Mouse (Mus musculus): ENCODE results near the gene Hcn2. TPM values are rescaled to one million over a fixed set of nuclear protein-coding genes. Genes with fewer than 3 reads are reported as not detected.
"Not testable (repeated sequence)": the region's sequence is repeated elsewhere in the genome, so short reads cannot be mapped to it uniquely, and the experiment has no call there.

The Hcn2 gene
- polyA plus RNA-seq, 1 experiment from 2014 or later: 0.15 TPM

DNA sequence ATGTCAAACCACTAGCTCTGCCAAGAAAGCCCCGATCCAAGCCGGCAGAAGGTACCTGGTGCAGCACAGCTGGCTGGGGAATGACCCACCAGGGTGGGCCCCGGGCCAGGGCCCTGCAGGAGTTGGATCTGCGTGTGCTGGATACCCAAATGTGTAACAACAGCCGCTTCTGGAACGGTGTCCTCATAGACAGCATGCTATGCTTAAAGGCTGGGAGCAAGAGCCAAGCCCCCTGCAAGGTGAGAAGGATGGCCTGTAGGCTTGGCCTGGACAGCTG lies 22.1 kb upstream of the Hcn2 start:
- Histone ChIP-seq H3K4me2 (ENCODE audit: low read depth, low read length) (no peak overlapping the region), H3K9ac (ENCODE audit: low read depth, low read length) (no peak overlapping the region), H3K27ac (replicated peaks; ENCODE audit: low read depth, low read length) (no peak overlapping the region), H3K36me3 (ENCODE audit: control insufficient read depth, insufficient read depth, low read length) (peaks cover under 1% of the 10 kb centered on the region; the same call in 1 of the 2 replicates), H3K4me3 (ENCODE audit: low read depth, low read length) (no peak overlapping the region), H3K27me3 (replicated peaks; ENCODE audit: control insufficient read depth, insufficient read depth, low read length) (no peaks in the 10 kb centered on the region), H3K4me1 (ENCODE audit: control insufficient read depth, insufficient read depth, low read length) (peaks cover 9% of the 10 kb centered on the region; the same call in 1 of the 2 replicates), H3K9me3 (ENCODE audit: control insufficient read depth, low read length) (no peaks in the 10 kb centered on the region)
- WGBS: 78% methylated on average over 6 of the region's 6 CpGs
- ATAC-seq (ENCODE audit: low read depth) (no peak), DNase-seq (ENCODE audit: low spot score) (no peak)

DNA sequence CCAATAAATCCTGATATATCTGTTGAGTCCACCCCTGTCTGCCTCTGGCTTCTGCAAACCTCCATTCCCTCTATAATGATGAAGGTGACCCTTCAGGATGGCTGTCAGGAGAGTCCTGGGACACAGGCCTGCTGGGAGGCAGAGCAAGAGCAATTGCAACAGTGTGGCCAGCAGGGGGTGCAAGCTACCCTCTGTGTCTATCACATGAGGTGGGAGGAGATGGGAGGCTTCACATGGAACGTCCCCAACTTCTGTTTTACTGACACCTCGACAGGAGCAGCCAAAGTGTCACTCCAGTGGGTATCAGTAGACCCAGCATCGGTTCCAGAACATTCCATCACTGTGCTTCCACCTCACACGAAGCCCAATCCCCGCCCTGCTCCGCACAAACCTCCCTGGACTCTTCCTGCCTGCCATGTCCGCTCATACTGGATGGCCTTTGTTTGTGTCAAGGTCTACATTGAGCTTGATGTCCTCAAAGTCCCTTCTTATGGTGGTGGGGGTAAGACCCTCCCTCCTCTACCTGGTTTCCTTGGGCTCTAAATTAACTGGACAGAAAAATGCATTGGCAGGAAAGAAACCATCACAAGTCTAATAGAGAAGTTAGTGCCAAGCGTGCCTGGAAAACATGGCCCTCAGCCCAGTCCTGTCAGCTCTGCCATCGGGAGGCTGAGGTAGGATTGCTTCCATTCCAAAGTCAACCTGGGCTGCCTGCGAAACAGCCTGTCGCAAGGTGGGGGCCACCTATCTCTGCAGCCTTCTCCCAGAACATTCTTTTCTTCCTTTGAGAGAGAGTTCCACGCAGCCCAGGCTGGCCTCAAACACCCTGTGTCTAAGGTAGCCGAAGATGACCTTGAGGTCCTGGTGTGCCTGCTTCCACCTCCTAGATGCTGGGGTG lies 21.0 kb upstream of the Hcn2 start:
- Histone ChIP-seq H3K4me3 (ENCODE audit: low read depth, low read length) (no peak overlapping the region), H3K27ac (replicated peaks; ENCODE audit: low read depth, low read length) (peak overlapping the region; percentile 65)
- 0 out of 2 replicates have a peak, but pooled peaks have one; percentile 9 for ATAC-seq (ENCODE audit: low read depth)

DNA sequence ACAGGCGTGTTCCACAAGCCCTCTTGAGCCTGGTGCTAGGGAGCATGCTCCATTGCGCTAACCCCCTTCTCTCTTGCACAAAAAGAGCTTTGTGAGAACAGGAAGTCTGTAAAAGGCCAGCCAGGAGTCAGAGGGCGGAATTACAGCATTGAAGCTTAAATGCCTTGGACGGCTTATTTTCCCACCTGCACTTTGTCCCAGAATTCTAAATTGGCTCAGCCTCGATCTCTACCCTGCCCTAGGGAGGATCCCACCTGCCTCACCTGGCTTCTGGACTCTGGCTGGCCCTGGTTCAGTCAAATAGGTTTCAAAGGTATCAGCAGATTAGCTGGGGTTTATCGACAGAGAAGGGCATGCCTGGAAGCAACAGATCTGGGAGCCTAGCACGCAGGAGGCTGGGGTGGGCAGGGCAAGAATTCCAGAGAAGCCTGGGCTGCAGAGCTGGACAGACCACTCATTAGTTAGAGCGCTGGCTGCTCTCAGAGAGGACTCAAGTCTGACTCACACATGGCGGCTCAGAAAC lies 20.2 kb upstream of the Hcn2 start:
- DNase-seq (ENCODE audit: low spot score) (peak; percentile 72), ATAC-seq (ENCODE audit: low read depth) (peak; percentile 48; the same call in 1 of the 2 replicates)
- Histone ChIP-seq H3K27ac (replicated peaks; ENCODE audit: low read depth, low read length) (peak overlapping the region; percentile 65), H3K9ac (ENCODE audit: low read depth, low read length) (no peak overlapping the region), H3K4me2 (ENCODE audit: low read depth, low read length) (no peak overlapping the region; the same call in 1 of the 2 replicates), H3K27me3 (replicated peaks; ENCODE audit: control insufficient read depth, insufficient read depth, low read length) (no peaks in the 10 kb centered on the region), H3K36me3 (ENCODE audit: control insufficient read depth, insufficient read depth, low read length) (no peaks in the 10 kb centered on the region), H3K4me1 (ENCODE audit: control insufficient read depth, insufficient read depth, low read length) (peaks cover 9% of the 10 kb centered on the region; the same call in 1 of the 2 replicates), H3K4me3 (ENCODE audit: low read depth, low read length) (no peak overlapping the region), H3K9me3 (ENCODE audit: control insufficient read depth, low read length) (no peaks in the 10 kb centered on the region)
- WGBS: 27% methylated on average over 9 of the region's 9 CpGs

More for the DNA sequence above, 21.0 kb upstream of the Hcn2 start:
- no peaks in the 10 kb centered on the region for H3K27me3 ChIP-seq (replicated peaks; ENCODE audit: control insufficient read depth, insufficient read depth, low read length)
- H3K36me3 ChIP-seq (ENCODE audit: control insufficient read depth, insufficient read depth, low read length): no peaks in the 10 kb centered on the region
- peak; percentile 81 for DNase-seq (ENCODE audit: low spot score)
- H3K4me1 ChIP-seq (ENCODE audit: control insufficient read depth, insufficient read depth, low read length): peaks cover 9% of the 10 kb centered on the region; the same call in 1 of the 2 replicates
- no peak overlapping the region; the same call in 1 of the 2 replicates for H3K4me2 ChIP-seq (ENCODE audit: low read depth, low read length)
- 47% methylated on average over 13 of the region's 13 CpGs for WGBS
- no peaks in the 10 kb centered on the region for H3K9me3 ChIP-seq (ENCODE audit: control insufficient read depth, low read length)
- H3K9ac ChIP-seq (ENCODE audit: low read depth, low read length): no peak overlapping the region

DNA sequence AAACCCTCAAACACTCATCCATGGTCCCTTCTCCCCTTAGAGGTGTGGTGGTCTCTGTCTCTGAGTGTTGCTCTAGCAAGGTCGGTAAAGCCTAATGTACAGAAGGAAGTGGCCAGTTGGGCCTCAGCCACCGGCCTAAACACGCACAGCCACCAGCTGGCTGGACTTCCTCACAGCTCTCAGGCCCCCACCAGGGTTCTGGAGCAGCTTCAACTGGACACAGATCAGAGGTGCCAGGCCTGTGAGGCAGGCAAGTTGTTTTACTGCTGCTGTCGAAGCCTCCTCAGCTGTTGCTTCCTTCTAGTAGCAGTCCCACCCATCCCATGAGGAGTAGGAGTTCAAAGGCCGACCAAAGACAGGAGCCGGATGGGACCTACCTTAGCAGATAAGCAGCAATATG lies 18.5 kb upstream of the Hcn2 start:
- Histone ChIP-seq H3K4me2 (ENCODE audit: low read depth, low read length) (no peak overlapping the region), H3K4me1 (ENCODE audit: control insufficient read depth, insufficient read depth, low read length) (peaks cover 12% of the 10 kb centered on the region; the same call in 1 of the 2 replicates), H3K27ac (replicated peaks; ENCODE audit: low read depth, low read length) (no peak overlapping the region), H3K4me3 (ENCODE audit: low read depth, low read length) (no peak overlapping the region), H3K36me3 (ENCODE audit: control insufficient read depth, insufficient read depth, low read length) (no peaks in the 10 kb centered on the region), H3K27me3 (replicated peaks; ENCODE audit: control insufficient read depth, insufficient read depth, low read length) (no peaks in the 10 kb centered on the region), H3K9me3 (ENCODE audit: control insufficient read depth, low read length) (no peaks in the 10 kb centered on the region), H3K9ac (ENCODE audit: low read depth, low read length) (no peak overlapping the region)
- WGBS: 70% methylated on average over 6 of the region's 6 CpGs
- ATAC-seq (ENCODE audit: low read depth) (no peak), DNase-seq (ENCODE audit: low spot score) (no peak)

DNA sequence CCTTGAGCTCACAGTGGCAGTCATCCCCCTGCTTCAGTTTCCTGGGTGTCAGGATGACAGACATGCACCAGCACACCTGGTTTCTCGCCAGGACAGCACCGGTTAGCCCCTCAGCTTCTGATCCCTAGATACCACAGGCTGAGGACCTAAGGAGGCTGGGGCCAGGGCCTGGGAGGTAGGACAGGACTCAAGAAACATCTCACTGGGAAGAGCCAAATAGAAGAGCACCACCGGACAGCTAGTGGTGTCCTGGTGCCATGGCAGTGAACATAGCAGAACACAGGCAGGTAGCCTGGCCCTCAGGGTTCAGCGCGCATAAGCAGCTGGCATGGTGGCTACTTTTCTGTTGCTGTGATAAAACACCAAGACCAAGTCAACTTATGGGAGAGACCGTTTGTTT lies 18.0 kb upstream of the Hcn2 start:
- peaks cover 12% of the 10 kb centered on the region; the same call in 1 of the 2 replicates for H3K4me1 ChIP-seq (ENCODE audit: control insufficient read depth, insufficient read depth, low read length)
- H3K9me3 ChIP-seq (ENCODE audit: control insufficient read depth, low read length): no peaks in the 10 kb centered on the region
- no peak overlapping the region for H3K27ac ChIP-seq (replicated peaks; ENCODE audit: low read depth, low read length)
- H3K4me3 ChIP-seq (ENCODE audit: low read depth, low read length): no peak overlapping the region
- WGBS: 96% methylated on average over 6 of the region's 6 CpGs
- H3K4me2 ChIP-seq (ENCODE audit: low read depth, low read length): no peak overlapping the region
- ATAC-seq (ENCODE audit: low read depth) (no peak), DNase-seq (ENCODE audit: low spot score) (no peak)
- no peak overlapping the region for H3K9ac ChIP-seq (ENCODE audit: low read depth, low read length)
- no peaks in the 10 kb centered on the region for H3K36me3 ChIP-seq (ENCODE audit: control insufficient read depth, insufficient read depth, low read length)
- H3K27me3 ChIP-seq (replicated peaks; ENCODE audit: control insufficient read depth, insufficient read depth, low read length): no peaks in the 10 kb centered on the region

DNA sequence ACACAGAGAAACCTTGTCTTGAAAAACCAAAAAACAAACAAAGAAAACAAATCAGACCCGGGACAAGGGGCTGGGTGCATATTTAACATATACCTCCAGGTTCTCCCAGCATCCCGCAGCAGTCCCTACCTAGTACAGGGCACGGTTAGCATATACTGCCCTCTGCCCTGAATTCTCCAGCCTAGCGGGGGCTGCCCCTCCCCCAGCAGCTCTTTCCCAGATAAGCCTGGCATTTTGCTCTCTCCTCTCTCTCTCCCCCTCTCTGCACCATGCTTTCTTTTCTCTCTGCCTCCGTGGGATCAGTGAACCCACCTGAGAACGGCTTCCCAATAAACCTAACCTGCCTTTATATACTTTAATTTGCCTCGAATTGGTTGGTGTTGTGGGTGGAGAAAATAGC lies 15.8 kb upstream of the Hcn2 start:
- no peaks in the 10 kb centered on the region for H3K36me3 ChIP-seq (ENCODE audit: control insufficient read depth, insufficient read depth, low read length)
- no peak overlapping the region for H3K27ac ChIP-seq (replicated peaks; ENCODE audit: low read depth, low read length)
- no peaks in the 10 kb centered on the region for H3K27me3 ChIP-seq (replicated peaks; ENCODE audit: control insufficient read depth, insufficient read depth, low read length)
- H3K9ac ChIP-seq (ENCODE audit: low read depth, low read length): no peak overlapping the region
- H3K4me2 ChIP-seq (ENCODE audit: low read depth, low read length): no peak overlapping the region
- no peaks in the 10 kb centered on the region for H3K9me3 ChIP-seq (ENCODE audit: control insufficient read depth, low read length)
- WGBS: 43% methylated on average over 7 of the region's 7 CpGs
- ATAC-seq (ENCODE audit: low read depth) (no peak), DNase-seq (ENCODE audit: low spot score) (no peak)
- H3K4me3 ChIP-seq (ENCODE audit: low read depth, low read length): no peak overlapping the region
- peaks cover 16% of the 10 kb centered on the region for H3K4me1 ChIP-seq (ENCODE audit: control insufficient read depth, insufficient read depth, low read length)

DNA sequence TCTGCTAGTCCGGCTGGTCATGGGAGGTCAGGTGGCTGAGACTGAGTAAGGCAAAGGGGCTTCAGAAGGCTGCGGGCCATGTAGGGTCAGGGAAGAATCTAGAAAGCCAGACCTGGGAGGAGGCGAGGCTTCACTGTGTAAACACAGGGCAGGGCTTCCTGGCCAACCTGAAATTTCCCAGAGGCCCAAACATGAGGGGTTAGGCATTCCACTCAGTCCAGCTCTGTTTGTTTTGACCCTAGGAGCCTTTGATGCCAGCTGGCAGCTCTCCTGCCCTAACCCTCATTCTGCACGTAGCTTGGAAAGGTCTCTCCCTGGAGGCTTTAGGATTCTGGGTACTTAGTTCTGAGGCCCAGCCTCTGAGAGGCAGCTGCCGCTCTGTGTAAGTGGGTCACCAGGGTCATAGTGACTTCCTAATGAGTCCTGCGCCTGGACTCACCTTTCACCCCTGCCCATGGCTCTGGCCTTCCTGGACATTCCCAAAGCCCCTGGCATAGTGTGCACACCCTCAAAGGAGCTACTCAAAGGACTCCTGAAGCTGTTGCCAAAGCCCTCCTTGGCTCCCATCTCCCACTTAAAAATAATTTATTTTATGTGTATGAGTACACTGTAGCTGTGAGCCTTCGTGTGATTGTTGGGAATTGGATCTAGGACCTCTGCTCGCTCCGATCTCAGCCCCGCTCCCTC lies 14.8 kb upstream of the Hcn2 start:
- H3K4me1 ChIP-seq (ENCODE audit: control insufficient read depth, insufficient read depth, low read length): peaks cover 21% of the 10 kb centered on the region
- no peak for DNase-seq (ENCODE audit: low spot score)
- no peaks in the 10 kb centered on the region for H3K27me3 ChIP-seq (replicated peaks; ENCODE audit: control insufficient read depth, insufficient read depth, low read length)
- no peak overlapping the region for H3K4me2 ChIP-seq (ENCODE audit: low read depth, low read length)
- H3K9ac ChIP-seq (ENCODE audit: low read depth, low read length): no peak overlapping the region
- H3K36me3 ChIP-seq (ENCODE audit: control insufficient read depth, insufficient read depth, low read length): peaks cover 2% of the 10 kb centered on the region; the same call in 1 of the 2 replicates
- WGBS: 37% methylated on average over 10 of the region's 10 CpGs
- no peaks in the 10 kb centered on the region for H3K9me3 ChIP-seq (ENCODE audit: control insufficient read depth, low read length)
- H3K27ac ChIP-seq (replicated peaks; ENCODE audit: low read depth, low read length): no peak overlapping the region
- no peak overlapping the region for H3K4me3 ChIP-seq (ENCODE audit: low read depth, low read length)
- no peak for ATAC-seq (ENCODE audit: low read depth)

DNA sequence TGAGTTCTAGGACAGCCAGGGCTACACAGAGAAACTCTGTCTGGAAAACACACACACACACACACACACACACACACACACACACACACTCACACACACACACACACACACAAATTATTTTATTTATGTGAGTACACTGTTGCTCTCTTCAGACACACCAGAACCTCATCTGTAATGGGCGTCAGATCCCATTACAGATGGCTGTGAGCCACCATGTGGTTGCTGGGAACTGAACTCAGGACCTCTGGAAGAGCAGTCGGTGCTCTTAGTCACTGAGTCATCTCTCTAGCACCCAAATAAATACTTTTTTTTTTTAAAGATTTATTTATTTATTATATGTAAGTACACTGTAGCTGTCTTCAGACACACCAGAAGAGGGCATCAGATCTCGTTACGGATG lies 13.5 kb upstream of the Hcn2 start:
- not testable (repeated sequence) for H3K9ac ChIP-seq (ENCODE audit: low read depth, low read length); H3K27ac ChIP-seq (replicated peaks; ENCODE audit: low read depth, low read length); DNase-seq (ENCODE audit: low spot score); ATAC-seq (ENCODE audit: low read depth); H3K4me2 ChIP-seq (ENCODE audit: low read depth, low read length); H3K9me3 ChIP-seq (ENCODE audit: control insufficient read depth, low read length); H3K4me3 ChIP-seq (ENCODE audit: low read depth, low read length); H3K27me3 ChIP-seq (replicated peaks; ENCODE audit: control insufficient read depth, insufficient read depth, low read length); H3K36me3 ChIP-seq (ENCODE audit: control insufficient read depth, insufficient read depth, low read length)
- peaks cover 23% of the 10 kb centered on the region for H3K4me1 ChIP-seq (ENCODE audit: control insufficient read depth, insufficient read depth, low read length)
- 88% methylated on average over 2 of the region's 4 CpGs for WGBS
